8 mouse cellular contexts compared by ENCODE assay signal in genomic region chr4:48691793-48692437, GRCm38 (mm10). TPM values are rescaled to one million over a fixed set of nuclear protein-coding genes. Genes with fewer than 3 reads are reported as not detected.
A peak's percentile ranks its signal among the peaks of the same experiment; 100 is the strongest.
DNase-seq lines count a peak whose midpoint lies in the region; ATAC-seq and TF ChIP-seq lines count a peak whose summit lies in the region.

No protein-coding gene starts in this region.

- no peak overlapping the region for H3K27ac ChIP-seq in embryonic fibroblast, embryonic 13.5 days (ENCODE audit: insufficient read depth, low read length)
- H3K27ac ChIP-seq in intestine, embryonic 15.5 days = no peak overlapping the region
- H3K27ac ChIP-seq in liver, embryonic 14.5 days = no peak overlapping the region
- 0 out of 2 replicates have a peak overlapping the region, but pooled peaks have one; percentile 10 for H3K27ac ChIP-seq in olfactory bulb, adult 2 months (ENCODE audit: insufficient read depth, low read depth, low read length)

- H3K4me2 ChIP-seq in intestine, embryonic 15.5 days (replicated peaks) = no peak overlapping the region
- H3K4me2 ChIP-seq in liver, embryonic 14.5 days (ENCODE audit: low read depth) = no peak overlapping the region

- no peaks in the 10 kb centered on the region for H3K9me3 ChIP-seq in intestine, embryonic 15.5 days
- H3K9me3 ChIP-seq in liver, embryonic 14.5 days (ENCODE audit: control insufficient read depth, low read length) = no peaks in the 10 kb centered on the region

- no peaks in the 10 kb centered on the region for H3K27me3 ChIP-seq in intestine, embryonic 15.5 days (replicated peaks)
- no peaks in the 10 kb centered on the region for H3K27me3 ChIP-seq in liver, embryonic 14.5 days (ENCODE audit: control insufficient read depth, insufficient read depth, low read length)

- H3K9ac ChIP-seq in intestine, embryonic 15.5 days = no peak overlapping the region
- H3K9ac ChIP-seq in liver, embryonic 14.5 days (replicated peaks) = no peak overlapping the region

- no peaks in the 10 kb centered on the region; the same call in 1 of the 2 replicates for H3K4me1 ChIP-seq in embryonic fibroblast, embryonic 13.5 days (ENCODE audit: control insufficient read depth, insufficient read depth, low read length)
- H3K4me1 ChIP-seq in intestine, embryonic 15.5 days (replicated peaks) = no peaks in the 10 kb centered on the region
- H3K4me1 ChIP-seq in liver, embryonic 14.5 days (replicated peaks; ENCODE audit: control insufficient read depth in 2 of 2, insufficient read depth in 2 of 2, low read length in 1 of 2) = no peaks in the 10 kb centered on the region
- peaks cover 2% of the 10 kb centered on the region; the same call in 1 of the 2 replicates for H3K4me1 ChIP-seq in olfactory bulb, adult 2 months (ENCODE audit: control insufficient read depth, insufficient read depth, low read length)

- WGBS in intestine, embryonic 15.5 days = 43% methylated on average over 7 of the region's 7 CpGs
- 36% methylated on average over 7 of the region's 7 CpGs for whole genome bisulfite sequencing in liver, embryonic 14.5 days (ENCODE audit: insufficient replicate concordance)
- 35% methylated on average over 7 of the region's 7 CpGs for WGBS in olfactory bulb, adult 2 months

- TF ChIP-seq CTCF in embryonic fibroblast, embryonic 13.5 days (IDR thresholded peaks at IDR 0.05; ENCODE audit: borderline replicate concordance, insufficient read depth, low read length) = peak; percentile 84; the same call in 1 of the 2 replicates
- TF ChIP-seq CTCF in liver, embryonic 14.5 days (IDR thresholded peaks at IDR 0.05; ENCODE audit: low read depth) = peak; percentile 69
- peak; percentile 53; the same call in 1 of the 2 replicates for TF ChIP-seq CTCF in olfactory bulb, adult 2 months (IDR thresholded peaks at IDR 0.05; ENCODE audit: insufficient read depth, low read depth, low read length)

- TF ChIP-seq EP300 in liver, embryonic 14.5 days (IDR thresholded peaks at IDR 0.05; ENCODE audit: low read depth) = no peak

- peak; percentile 52 for DNase-seq in layer of hippocampus, adult 11-12 months (ENCODE audit: low spot score)
- DNase-seq in layer of hippocampus, adult 9-10 months (ENCODE audit: low spot score) = no peak
- DNase-seq in brain, adult 2 months (ENCODE audit: low read depth, low spot score) = peak; percentile 79
- no peak for DNase-seq in liver, embryonic 14.5 days (ENCODE audit: low read depth in 3 of 3, low spot score in 3 of 3)
- no peak for DNase-seq in T-cell, adult 2 months (ENCODE audit: low spot score)

- no peaks in the 10 kb centered on the region for H3K36me3 ChIP-seq in intestine, embryonic 15.5 days
- no peaks in the 10 kb centered on the region for H3K36me3 ChIP-seq in liver, embryonic 14.5 days (replicated peaks; ENCODE audit: control insufficient read depth, insufficient read depth, low read depth)

- peak; percentile 58; the same call in 1 of the 2 replicates for ATAC-seq in intestine, embryonic 15.5 days
- ATAC-seq in liver, embryonic 14.5 days (ENCODE audit: insufficient read depth) = no peak

- no peak for TF ChIP-seq POLR2A in embryonic fibroblast, embryonic 13.5 days (IDR thresholded peaks at IDR 0.05; ENCODE audit: low read depth, low read length)
- no peak for TF ChIP-seq POLR2A in olfactory bulb, adult 2 months (IDR thresholded peaks at IDR 0.05; ENCODE audit: insufficient read depth, low read depth, low read length)

- no peak overlapping the region for H3K4me3 ChIP-seq in embryonic fibroblast, embryonic 13.5 days (ENCODE audit: insufficient read depth, low read length)
- no peak overlapping the region for H3K4me3 ChIP-seq in intestine, embryonic 15.5 days (replicated peaks)
- no peak overlapping the region for H3K4me3 ChIP-seq in liver, embryonic 14.5 days (ENCODE audit: insufficient read depth in 1 of 2, low read depth in 2 of 2, low read length in 2 of 2)
- no peak overlapping the region for H3K4me3 ChIP-seq in olfactory bulb, adult 2 months (ENCODE audit: insufficient read depth, low read depth, low read length)

RNA-seq across cellular contexts. Expression of gene Cavin4, which starts 28.6 kb away (rescaled TPM):
- polyA plus RNA-seq in embryonic fibroblast, embryonic 13.5 days (2011; ENCODE audit: insufficient read length, low read depth, missing spikeins) = 7.7 and 13.4 TPM in 2 replicates
- 0.35 and 0.39 TPM in 2 replicates for polyA plus RNA-seq in intestine, embryonic 15.5 days (2015; fragmentation: Nextera tagmentation; extraction: Ambion mirVana)
- polyA plus RNA-seq in liver, embryonic 14.5 days (2012; rRNA removed) = 0.02 and 0.03 TPM in 2 replicates
- not detected in 2 replicates for polyA plus RNA-seq in liver, embryonic 14.5 days (2014; fragmentation: Nextera tagmentation; extraction: Ambion mirVana)
- polyA plus RNA-seq in olfactory bulb, adult 2 months (2012; ENCODE audit: insufficient read depth, insufficient read length, low replicate concordance, missing spikeins) = not detected in 2 replicates

Comparison
In these comparisons a context has a peak if more than half of its experiments do, and no peak if none do; other contexts are left out.
1. DNase-seq: peak in layer of hippocampus, adult 11-12 months (single experiment) and brain, adult 2 months (single experiment); none in layer of hippocampus, adult 9-10 months (single experiment), liver, embryonic 14.5 days (0 of 3) and T-cell, adult 2 months (single experiment).
2. Peak in every context shown above with its lines, with median percentiles within 50 percentile points of each other: CTCF ChIP-seq.